Mouse (Mus musculus): ENCODE data around the gene Pdzrn3. TPM values are rescaled to one million over a fixed set of nuclear protein-coding genes. Genes with fewer than 3 reads are reported as not detected.

Pdzrn3 gene
- total and polyA plus RNA-seq, 3 experiments: not detected

GRCm38 (mm10) chr6:101254652-101255051 lies 123.0 kb downstream of the Pdzrn3 start:
- no peak overlapping the region for H3K4me2 ChIP-seq (ENCODE audit: insufficient read depth, low read depth, poor library complexity, severe bottlenecking)
- no peaks in the 10 kb centered on the region for H3K4me1 ChIP-seq (ENCODE audit: control insufficient read depth in 1 of 2, insufficient read depth in 2 of 2)
- no peaks in the 10 kb centered on the region for H3K79me2 ChIP-seq (replicated peaks; ENCODE audit: control insufficient read depth, extremely low read depth, insufficient read depth, poor library complexity, severe bottlenecking)
- H3K36me3 ChIP-seq (replicated peaks in 1 of 2; ENCODE audit: control insufficient read depth in 1 of 2, insufficient read depth in 1 of 2, low read length in 1 of 2): no peaks in the 10 kb centered on the region
- H3K4me3 ChIP-seq (replicated peaks in 1 of 3; ENCODE audit: low read depth in 2 of 3, low read length in 2 of 3, poor library complexity in 1 of 3): no peak overlapping the region
- no peak for TF ChIP-seq CTCF (conservative IDR thresholded peaks at IDR 0.05 in 1 of 2, IDR thresholded peaks at IDR 0.05 in 1 of 2; ENCODE audit: low read depth in 2 of 2, low read length in 2 of 2)
- no peak for TF ChIP-seq ETS1 (conservative IDR thresholded peaks at IDR 0.05; ENCODE audit: low read depth, low read length)
- no peak for TF ChIP-seq USF1 (IDR thresholded peaks at IDR 0.05; ENCODE audit: low read depth, low read length)
- TF ChIP-seq IRF4 (IDR thresholded peaks at IDR 0.05; ENCODE audit: low read depth, low read length): no peak
- no peak for TF ChIP-seq MAX (IDR thresholded peaks at IDR 0.05; ENCODE audit: low read length)
- no peak for TF ChIP-seq NRF1 (IDR thresholded peaks at IDR 0.05; ENCODE audit: low read depth, low read length)
- no peak for TF ChIP-seq JUND (conservative IDR thresholded peaks at IDR 0.05; ENCODE audit: low read depth, low read length)
- TF ChIP-seq ZMIZ1 (IDR thresholded peaks at IDR 0.05; ENCODE audit: low read depth, low read length): no peak
- no peak for TF ChIP-seq E2F4 (IDR thresholded peaks at IDR 0.05; ENCODE audit: insufficient replicate concordance, low read depth, low read length)
- TF ChIP-seq CHD2 (IDR thresholded peaks at IDR 0.05; ENCODE audit: low read length): no peak
- TF ChIP-seq TBP (conservative IDR thresholded peaks at IDR 0.05; ENCODE audit: low read depth, low read length): no peak
- no peak for TF ChIP-seq SMC3 (IDR thresholded peaks at IDR 0.05; ENCODE audit: low read depth, low read length)
- no peak for TF ChIP-seq MEF2A (IDR thresholded peaks at IDR 0.05; ENCODE audit: borderline replicate concordance, low read depth, low read length)
- TF ChIP-seq RAD21 (IDR thresholded peaks at IDR 0.05; ENCODE audit: low read depth, low read length): no peak
- TF ChIP-seq JUN (IDR thresholded peaks at IDR 0.05; ENCODE audit: insufficient read depth, low read depth, low read length): no peak
- no peak for TF ChIP-seq MXI1 (IDR thresholded peaks at IDR 0.05; ENCODE audit: low read depth, low read length)
- TF ChIP-seq TCF12 (IDR thresholded peaks at IDR 0.05; ENCODE audit: low read depth, low read length): no peak
- no peak for TF ChIP-seq USF2 (conservative IDR thresholded peaks at IDR 0.05; ENCODE audit: low read depth, low read length)
- no peak overlapping the region for H3K27ac ChIP-seq (ENCODE audit: insufficient read depth, low read depth)
- dilution Hi-C loops (cut with MboI; ENCODE audit: extremely low pct_ligation_motif_present, extremely low pct_unique_long_range_greater_than_20kb, low sequenced_read_pairs): no loop called here
- H3K9me3 ChIP-seq (replicated peaks; ENCODE audit: low read length): peaks cover 87% of the 10 kb centered on the region
- no peak overlapping the region for H3K9ac ChIP-seq (ENCODE audit: insufficient read depth, low read depth)
- H3K27me3 ChIP-seq (replicated peaks): no peaks in the 10 kb centered on the region
- in situ Hi-C loops (cut with MboI; ENCODE audit: low pct_ligation_motif_present, low pct_unique_long_range_greater_than_20kb, low sequenced_read_pairs): no loop called here
- no peak for DNase-seq (ENCODE audit: extremely low read depth)

GRCm38 (mm10) chr6:101251916-101252603 lies 125.6 kb downstream of the Pdzrn3 start:
- no peak overlapping the region for H3K27ac ChIP-seq (ENCODE audit: insufficient read depth, low read depth)
- no peaks in the 10 kb centered on the region for H3K36me3 ChIP-seq (replicated peaks in 1 of 2; ENCODE audit: control insufficient read depth in 1 of 2, insufficient read depth in 1 of 2, low read length in 1 of 2)
- dilution Hi-C loops (cut with MboI; ENCODE audit: extremely low pct_ligation_motif_present, extremely low pct_unique_long_range_greater_than_20kb, low sequenced_read_pairs) (no loop called here), in situ Hi-C loops (cut with MboI; ENCODE audit: low pct_ligation_motif_present, low pct_unique_long_range_greater_than_20kb, low sequenced_read_pairs) (no loop called here)
- DNase-seq (ENCODE audit: extremely low read depth): no peak
- no peak overlapping the region for H3K4me2 ChIP-seq (ENCODE audit: insufficient read depth, low read depth, poor library complexity, severe bottlenecking)
- H3K4me3 ChIP-seq (replicated peaks in 1 of 3; ENCODE audit: low read depth in 2 of 3, low read length in 2 of 3, poor library complexity in 1 of 3): no peak overlapping the region
- TF ChIP-seq SMC3 (IDR thresholded peaks at IDR 0.05; ENCODE audit: low read depth, low read length) (no peak), NELFE (IDR thresholded peaks at IDR 0.05; ENCODE audit: low read depth, low read length) (no peak), MYC (IDR thresholded peaks at IDR 0.05; ENCODE audit: low read depth, low read length) (no peak), MAX (IDR thresholded peaks at IDR 0.05; ENCODE audit: low read length) (no peak), GABPA (IDR thresholded peaks at IDR 0.05; ENCODE audit: insufficient replicate concordance, low read depth, low read length) (no peak), POLR2A (IDR thresholded peaks at IDR 0.05; ENCODE audit: low read depth, low read length) (no peak), ELF1 (IDR thresholded peaks at IDR 0.05; ENCODE audit: low read depth, low read length) (no peak), USF2 (conservative IDR thresholded peaks at IDR 0.05; ENCODE audit: low read depth, low read length) (no peak), RAD21 (IDR thresholded peaks at IDR 0.05; ENCODE audit: low read depth, low read length) (no peak), NRF1 (IDR thresholded peaks at IDR 0.05; ENCODE audit: low read depth, low read length) (no peak), CTCF (conservative IDR thresholded peaks at IDR 0.05 in 1 of 2, IDR thresholded peaks at IDR 0.05 in 1 of 2; ENCODE audit: low read depth in 2 of 2, low read length in 2 of 2) (no peak), TBP (conservative IDR thresholded peaks at IDR 0.05; ENCODE audit: low read depth, low read length) (no peak), TCF12 (IDR thresholded peaks at IDR 0.05; ENCODE audit: low read depth, low read length) (no peak), PAX5 (IDR thresholded peaks at IDR 0.05; ENCODE audit: low read length) (no peak), JUND (conservative IDR thresholded peaks at IDR 0.05; ENCODE audit: low read depth, low read length) (no peak), HCFC1 (IDR thresholded peaks at IDR 0.05; ENCODE audit: low read depth, low read length) (no peak), ETS1 (conservative IDR thresholded peaks at IDR 0.05; ENCODE audit: low read depth, low read length) (no peak), ZKSCAN1 (IDR thresholded peaks at IDR 0.05; ENCODE audit: borderline replicate concordance, low read depth, low read length) (no peak), KAT2A (IDR thresholded peaks at IDR 0.05; ENCODE audit: insufficient replicate concordance, low read length) (no peak)
- H3K9me3 ChIP-seq (replicated peaks; ENCODE audit: low read length): peaks cover 79% of the 10 kb centered on the region
- H3K9ac ChIP-seq (ENCODE audit: insufficient read depth, low read depth): no peak overlapping the region
- H3K27me3 ChIP-seq (replicated peaks): no peaks in the 10 kb centered on the region
- H3K4me1 ChIP-seq (ENCODE audit: control insufficient read depth in 1 of 2, insufficient read depth in 2 of 2): no peaks in the 10 kb centered on the region
- no peaks in the 10 kb centered on the region for H3K79me2 ChIP-seq (replicated peaks; ENCODE audit: control insufficient read depth, extremely low read depth, insufficient read depth, poor library complexity, severe bottlenecking)
